Mouse (Mus musculus): ENCODE data around the gene Zfp114.

Gene Zfp114

GRCm38 (mm10) chr7:24174618-24175336 lies at the start of gene Zfp114:
Gene Zfp114 (plus strand): TSS chr7:24175060.
- peak; percentile 30 to 74 for DNase-seq (ENCODE audit: low spot score in 2 of 2)

GRCm38 (mm10) chr7:24133425-24133995 lies 41.4 kb upstream of the Zfp114 start:
- DNase-seq (ENCODE audit: low spot score in 2 of 2) = no peak

DNA sequence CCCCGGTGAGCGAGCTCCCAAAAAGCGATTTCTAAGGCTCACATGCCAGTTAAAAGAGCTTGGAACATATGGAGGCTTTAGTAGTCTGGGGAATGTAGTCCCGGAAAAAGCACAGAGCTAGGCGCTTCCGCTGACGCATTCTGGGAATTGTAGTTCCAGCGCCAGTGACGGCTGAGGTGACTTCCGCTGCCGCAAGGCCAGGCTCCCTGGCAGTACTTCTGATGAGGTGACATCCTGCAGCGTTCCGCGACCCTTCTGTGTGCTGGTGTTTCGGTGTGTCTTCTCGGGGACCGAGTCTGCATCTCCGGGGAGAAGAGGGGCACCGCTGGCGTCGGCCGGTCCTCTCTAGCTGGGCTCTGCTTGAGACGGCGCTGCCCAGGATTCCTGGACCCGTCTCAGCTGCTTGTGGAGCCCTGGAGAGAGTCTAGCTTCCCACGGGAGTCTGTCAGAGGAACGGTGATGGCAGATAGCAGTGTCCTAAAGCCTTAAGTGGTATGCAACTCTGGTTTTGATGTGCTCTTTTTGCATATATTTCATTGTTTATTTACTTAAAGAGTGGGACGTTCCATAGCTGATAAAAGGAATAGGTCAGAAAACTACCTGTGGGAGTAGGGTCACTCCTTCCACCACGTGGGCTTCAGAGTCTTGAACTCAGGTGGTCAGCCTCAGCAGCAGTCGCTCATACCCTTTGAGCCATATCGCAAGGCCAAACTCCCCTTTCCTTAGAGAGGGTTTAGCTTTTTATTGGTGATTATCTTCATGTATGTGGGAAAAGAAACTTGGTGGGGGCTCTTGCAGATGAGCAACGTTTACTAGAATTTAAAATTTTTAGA lies 40.6 kb upstream of the Zfp114 start, which contains the start of gene Zfp235:
TSS of gene Zfp235 (plus strand) at position 174 of the 833 bp plus-strand sequence.
- DNase-seq (ENCODE audit: low spot score in 2 of 2) = peak; percentile 79 to 90

DNA sequence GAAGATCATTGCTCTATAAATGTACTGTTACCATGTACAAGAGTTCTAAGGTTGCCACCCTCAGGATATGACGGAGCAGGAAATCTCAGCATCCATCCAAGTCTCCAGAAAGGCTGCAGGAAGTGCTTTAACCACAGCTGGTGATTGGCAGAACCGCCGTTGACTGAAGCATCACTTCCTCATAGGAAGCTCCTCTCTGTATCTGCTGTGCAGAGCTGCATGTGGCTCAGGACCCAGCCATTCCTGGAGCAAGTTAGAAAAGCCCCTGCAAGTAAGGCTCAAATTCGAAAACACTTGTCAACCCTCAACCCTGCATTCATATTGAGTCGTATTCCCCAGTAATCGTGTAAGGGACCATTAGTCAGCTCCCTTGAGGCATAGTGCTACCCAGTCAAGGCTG lies 32.3 kb upstream of the Zfp114 start:
- DNase-seq (ENCODE audit: low spot score in 2 of 2) = no peak

- no peak for DNase-seq (ENCODE audit: low spot score in 2 of 2)
Observed at GRCm38 (mm10) chr7:24153272-24153671, 21.6 kb upstream of the Zfp114 start.

GRCm38 (mm10) chr7:24172191-24172590 lies 2.7 kb upstream of the Zfp114 start:
- no peak for DNase-seq (ENCODE audit: low spot score in 2 of 2)

GRCm38 (mm10) chr7:24175337-24175711 lies 464 bp downstream of the Zfp114 start:
- no peak for DNase-seq (ENCODE audit: low spot score in 2 of 2)

GRCm38 (mm10) chr7:24187611-24188010 lies 12.8 kb downstream of the Zfp114 start:
- no peak for DNase-seq (ENCODE audit: low spot score in 2 of 2)

DNA sequence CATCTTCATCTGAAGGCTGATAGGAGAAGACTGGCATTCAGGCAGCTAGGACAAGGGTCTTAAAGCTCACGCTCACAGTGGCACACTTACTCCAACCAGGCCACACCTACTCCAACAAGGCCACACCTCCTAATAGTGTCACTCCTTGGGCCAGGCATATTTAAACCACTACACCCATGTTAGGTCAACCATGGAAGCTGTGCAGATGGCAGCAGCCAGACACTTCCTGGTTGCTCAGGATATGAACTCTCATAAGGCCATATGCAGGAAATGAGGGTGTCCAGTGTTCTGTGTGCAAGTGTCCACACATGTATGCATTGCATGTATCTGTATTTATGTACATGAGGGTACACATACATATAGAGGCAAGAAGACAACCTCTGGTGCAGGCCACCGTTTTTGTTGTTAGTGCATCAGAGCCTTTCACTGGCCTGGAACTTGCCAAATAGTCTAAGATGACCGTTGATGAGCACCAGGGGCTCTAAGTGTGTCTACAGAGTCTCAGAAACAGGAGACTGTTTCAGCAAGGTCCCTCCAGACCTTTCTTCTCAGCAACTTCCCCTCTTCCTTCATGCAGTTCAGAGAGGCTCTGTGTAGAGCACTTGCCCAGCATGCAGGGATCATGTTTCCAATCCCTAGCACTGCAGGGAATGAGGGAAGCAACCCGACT lies 14.2 kb downstream of the Zfp114 start:
- no peak for DNase-seq (ENCODE audit: low spot score in 2 of 2)

GRCm38 (mm10) chr7:24189571-24189944 lies 14.7 kb downstream of the Zfp114 start:
- DNase-seq (ENCODE audit: low spot score in 2 of 2) = no peak

- DNase-seq (ENCODE audit: low spot score in 2 of 2) = no peak
Observed at GRCm38 (mm10) chr7:24191361-24191760, 16.5 kb downstream of the Zfp114 start.

- DNase-seq (ENCODE audit: low spot score in 2 of 2) = no peak
Observed at GRCm38 (mm10) chr7:24193157-24193556, 18.3 kb downstream of the Zfp114 start.

- DNase-seq (ENCODE audit: low spot score in 2 of 2) = no peak
Observed at GRCm38 (mm10) chr7:24196961-24197360, 22.1 kb downstream of the Zfp114 start.

GRCm38 (mm10) chr7:24207488-24208261 lies 32.8 kb downstream of the Zfp114 start:
- peak; percentile 58 to 75 for DNase-seq (ENCODE audit: low spot score in 2 of 2)

- no peak for DNase-seq (ENCODE audit: low spot score in 2 of 2)
Observed at GRCm38 (mm10) chr7:24208282-24208886, 33.5 kb downstream of the Zfp114 start.

- DNase-seq (ENCODE audit: low spot score in 2 of 2) = no peak
Observed at GRCm38 (mm10) chr7:24210296-24210695, 35.4 kb downstream of the Zfp114 start.

- DNase-seq (ENCODE audit: low spot score in 2 of 2) = no peak
Observed at GRCm38 (mm10) chr7:24211343-24211742, 36.5 kb downstream of the Zfp114 start, which contains the start of gene Zfp111. Gene Zfp111 (minus strand): TSS chr7:24211443.

Measured in left cerebral cortex, adult 9 months (tissue).